Mouse (Mus musculus) heart, adult 2 months (tissue): ENCODE data around the gene Gigyf2. TPM values are rescaled to one million over a fixed set of nuclear protein-coding genes. Genes with fewer than 3 reads are reported as not detected.

Source experiments
- DNase-seq, 2 experiments: peaks; one replicate each; pipeline ENCODE4 v3.0.0; 2021
- H3K27ac ChIP-seq: fragments of 200-600 bp; 2 replicates; pipeline ENCODE4 v1.8.1; 2022
- H3K27me3 ChIP-seq: fragments of 200-500 bp; 2 replicates; pipeline ENCODE4 v1.6.1; 2012; ENCODE audit warnings: mild to moderate bottlenecking, low read length, inconsistent platforms, mixed read lengths; ENCODE audit not compliant: control insufficient read depth, insufficient read depth
- H3K36me3 ChIP-seq: fragments of 200-500 bp; 2 replicates; pipeline ENCODE4 v1.6.1; 2012; ENCODE audit warnings: low read length, inconsistent platforms; ENCODE audit not compliant: control insufficient read depth, insufficient read depth
- H3K4me1 ChIP-seq: fragments of 200-500 bp; 2 replicates; pipeline ENCODE4 v1.6.1; 2011; ENCODE audit warnings: low read length; ENCODE audit not compliant: control insufficient read depth, insufficient read depth
- H3K4me3 ChIP-seq: fragments of 200-600 bp; 2 replicates; pipeline ENCODE4 v1.8.1; 2022
- H3K79me2 ChIP-seq: fragments of 200-500 bp; replicated peaks from 2 replicates; pipeline ENCODE4 v1.6.1; 2012; ENCODE audit warnings: mild to moderate bottlenecking, inconsistent platforms, low read length, moderate library complexity, mixed read lengths; ENCODE audit not compliant: control insufficient read depth, insufficient read depth
- H3K9ac ChIP-seq: fragments of 200-500 bp; 2 replicates; pipeline ENCODE4 v1.6.1; 2012; ENCODE audit warnings: low read depth, mild to moderate bottlenecking, control low read depth, inconsistent platforms, low read length, mixed read lengths
- CTCF ChIP-seq: fragments of 200-600 bp; IDR thresholded peaks from 2 replicates; pipeline ENCODE4 v1.8.1; 2022; ENCODE audit warnings: antibody characterized with exemption, mild to moderate bottlenecking, moderate library complexity
- EP300 ChIP-seq: fragments of 200-500 bp; IDR thresholded peaks from 2 replicates; pipeline ENCODE4 v1.6.1; 2011; ENCODE audit warnings: low read depth, low read length, control low read depth; ENCODE audit not compliant: insufficient read depth
- POLR2A ChIP-seq: fragments of 200-500 bp; IDR thresholded peaks from 2 replicates; pipeline ENCODE4 v1.6.1; 2011; ENCODE audit warnings: mild to moderate bottlenecking, low read depth, low read length, control low read depth; ENCODE audit not compliant: insufficient read depth
- WGBS: fragments of 180-500 bp; shearing (Covaris S2); methylation state at CpG from one replicate; pipeline ENCODE4 v1.1.7; 2018; 5-methylcytosine and 5-hydroxymethylcytosine counted together
- intact Hi-C: fragments of 180-260 bp; cut with DNase I; formaldehyde crosslinking; loops from one replicate; pipeline ENCODE4 v1.15.1; 2025
- polyA plus RNA-seq: library from polyadenylated mRNA; depleted of rRNA; stranded (reverse); fragments of >200 nt; gene quantifications from 2 replicates; pipeline ENCODE4 v1.2.3, GENCODE M21; 2012
- total RNA-seq, 2 experiments: library from RNA; stranded (reverse); gene quantifications; 2 replicates each; pipeline ENCODE4 v1.2.3; 2021

Gigyf2 gene
- total and polyA plus RNA-seq, 3 experiments = 19.3 to 47.7 (median 47.4) TPM

GRCm38 (mm10) chr1:87404710-87405109 is 77.9 kb downstream of the Gigyf2 start:
- H3K27me3 ChIP-seq = no peaks in the 10 kb centered on the region
- no peaks in the 10 kb centered on the region for H3K79me2 ChIP-seq
- no peak overlapping the region for H3K27ac ChIP-seq
- no peak for TF ChIP-seq EP300
- TF ChIP-seq CTCF = no peak
- TF ChIP-seq POLR2A = no peak
- intact Hi-C loops = no loop called here
- WGBS = 90% methylated on average over 1 of the region's 1 CpGs
- H3K9ac ChIP-seq = no peak overlapping the region
- H3K4me1 ChIP-seq = no peaks in the 10 kb centered on the region
- no peak for DNase-seq
- no peak overlapping the region for H3K4me3 ChIP-seq
- peaks cover 4% of the 10 kb centered on the region for H3K36me3 ChIP-seq

- Histone ChIP-seq H3K27ac (no peak overlapping the region), H3K9ac (no peak overlapping the region), H3K4me1 (no peaks in the 10 kb centered on the region), H3K27me3 (no peaks in the 10 kb centered on the region), H3K79me2 (no peaks in the 10 kb centered on the region), H3K36me3 (peaks cover 4% of the 10 kb centered on the region), H3K4me3 (no peak overlapping the region)
- DNase-seq = no peak
- intact Hi-C loops = no loop called here
- no peak for TF ChIP-seq POLR2A
- TF ChIP-seq CTCF = no peak
- TF ChIP-seq EP300 = no peak
Observed at GRCm38 (mm10) chr1:87406012-87406411, 79.2 kb downstream of the Gigyf2 start.

- H3K27me3 ChIP-seq = no peaks in the 10 kb centered on the region
- no peak overlapping the region for H3K27ac ChIP-seq
- TF ChIP-seq CTCF (no peak), EP300 (no peak), POLR2A (no peak)
- 96% methylated on average over 4 of the region's 4 CpGs for WGBS
- H3K79me2 ChIP-seq = no peaks in the 10 kb centered on the region
- H3K4me1 ChIP-seq = no peaks in the 10 kb centered on the region
- no peak overlapping the region for H3K9ac ChIP-seq
- H3K4me3 ChIP-seq = no peak overlapping the region
- DNase-seq = no peak
- peaks cover 4% of the 10 kb centered on the region for H3K36me3 ChIP-seq
- intact Hi-C loops = no loop called here
Observed at GRCm38 (mm10) chr1:87409380-87409779, 82.6 kb downstream of the Gigyf2 start.

GRCm38 (mm10) chr1:87418733-87419132 is 91.9 kb downstream of the Gigyf2 start:
- Histone ChIP-seq H3K79me2 (no peaks in the 10 kb centered on the region), H3K36me3 (no peaks in the 10 kb centered on the region; the same call in 1 of the 2 replicates), H3K27ac (no peak overlapping the region), H3K4me1 (no peaks in the 10 kb centered on the region), H3K4me3 (no peak overlapping the region), H3K27me3 (no peaks in the 10 kb centered on the region), H3K9ac (no peak overlapping the region)
- TF ChIP-seq EP300 = no peak
- no peak for TF ChIP-seq POLR2A
- peak; percentile 89 for TF ChIP-seq CTCF
- WGBS = 84% methylated on average over 4 of the region's 4 CpGs
- DNase-seq = no peak
- intact Hi-C loops = loop anchor here (10.0 kb wide), 1 partner anchor 174 kb away; no protein-coding TSS in a partner anchor

- H3K27me3 ChIP-seq = no peaks in the 10 kb centered on the region
- peaks cover 1% of the 10 kb centered on the region; the same call in 1 of the 2 replicates for H3K4me1 ChIP-seq
- H3K79me2 ChIP-seq = no peaks in the 10 kb centered on the region
- no peak overlapping the region for H3K4me3 ChIP-seq
- WGBS = 93% methylated on average over 2 of the region's 2 CpGs
- H3K36me3 ChIP-seq = peaks cover 8% of the 10 kb centered on the region
- DNase-seq = no peak
- intact Hi-C loops = no loop called here
- no peak overlapping the region for H3K27ac ChIP-seq
- TF ChIP-seq CTCF = no peak
- TF ChIP-seq POLR2A = no peak
- no peak overlapping the region for H3K9ac ChIP-seq
Observed at GRCm38 (mm10) chr1:87435125-87435524, 108.3 kb downstream of the Gigyf2 start.

- intact Hi-C loops = no loop called here
- Histone ChIP-seq H3K27me3 (no peaks in the 10 kb centered on the region), H3K4me1 (peaks cover 1% of the 10 kb centered on the region; the same call in 1 of the 2 replicates), H3K36me3 (peaks cover 8% of the 10 kb centered on the region), H3K9ac (no peak overlapping the region), H3K79me2 (no peaks in the 10 kb centered on the region), H3K4me3 (no peak overlapping the region), H3K27ac (no peak overlapping the region)
- 35% methylated on average over 6 of the region's 6 CpGs for WGBS
- DNase-seq = no peak
- TF ChIP-seq POLR2A (no peak), EP300 (no peak), CTCF (no peak)
Observed at GRCm38 (mm10) chr1:87436583-87436982, 109.8 kb downstream of the Gigyf2 start.
